Mouse (Mus musculus): Measurements from ENCODE around the gene 2510039O18Rik. TPM values are rescaled to one million over a fixed set of nuclear protein-coding genes. Genes with fewer than 3 reads are reported as not detected.
A peak's percentile ranks its signal among the peaks of the same experiment; 100 is the strongest.

2510039O18Rik gene
- polyA plus RNA-seq, 1 experiment from 2014 or later = 17.0 TPM

DNA sequence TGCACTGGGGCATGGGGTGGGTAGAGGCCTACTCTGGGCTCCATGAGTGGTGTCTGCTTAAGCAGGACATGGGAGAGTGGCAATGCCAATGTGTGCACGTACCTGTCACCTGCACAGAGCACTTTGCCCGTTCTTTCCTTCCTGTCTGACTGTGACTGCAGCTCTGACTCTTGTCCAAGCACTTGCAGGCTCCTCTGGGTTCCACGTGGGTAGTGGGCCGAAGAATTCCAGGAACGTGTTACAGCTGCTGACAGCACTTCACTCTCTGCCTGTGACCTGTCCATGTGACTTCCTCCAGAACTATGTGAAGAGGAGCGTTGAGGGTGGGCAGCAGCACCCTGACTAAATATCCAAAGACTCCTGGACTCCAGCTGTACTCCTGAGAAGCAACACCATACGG lies 25.0 kb downstream of the 2510039O18Rik start:
- Histone ChIP-seq H3K4me1 (no peaks in the 10 kb centered on the region), H3K9ac (no peak overlapping the region), H3K36me3 (no peaks in the 10 kb centered on the region), H3K9me3 (replicated peaks) (no peaks in the 10 kb centered on the region), H3K27ac (no peak overlapping the region), H3K4me3 (replicated peaks) (no peak overlapping the region), H3K27me3 (no peaks in the 10 kb centered on the region), H3K4me2 (no peak overlapping the region)
- 62% methylated on average over 7 of the region's 7 CpGs for WGBS
- no peak for ATAC-seq (replicated peaks; ENCODE audit: low FRiP score)

DNA sequence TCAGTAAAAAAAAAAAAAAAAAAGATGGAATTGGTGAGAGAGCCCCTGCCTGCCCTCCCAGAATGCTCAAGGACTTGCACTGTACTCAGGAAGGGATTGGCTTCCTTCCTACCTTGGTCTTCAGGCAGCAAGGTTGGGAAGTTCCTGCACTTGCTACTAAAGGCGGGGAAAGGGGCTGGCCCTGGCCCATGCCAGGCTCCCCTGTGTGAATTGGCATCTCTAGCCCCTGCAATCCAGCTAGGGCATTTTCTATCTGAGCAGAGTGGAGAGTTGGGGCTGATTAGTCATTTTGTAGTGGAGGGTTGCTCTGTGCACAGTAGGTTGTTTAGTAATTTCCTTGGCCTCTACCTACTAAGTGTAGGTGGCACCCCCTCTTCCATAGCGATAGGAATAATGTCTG lies 28.1 kb downstream of the 2510039O18Rik start:
- H3K4me3 ChIP-seq (replicated peaks) = no peak overlapping the region
- ATAC-seq (replicated peaks; ENCODE audit: low FRiP score) = no peak
- no peaks in the 10 kb centered on the region for H3K27me3 ChIP-seq
- no peak overlapping the region for H3K9ac ChIP-seq
- no peak overlapping the region for H3K4me2 ChIP-seq
- H3K27ac ChIP-seq = no peak overlapping the region
- H3K36me3 ChIP-seq = no peaks in the 10 kb centered on the region
- H3K4me1 ChIP-seq = no peaks in the 10 kb centered on the region
- 74% methylated on average over 2 of the region's 2 CpGs for WGBS
- H3K9me3 ChIP-seq (replicated peaks) = no peaks in the 10 kb centered on the region

DNA sequence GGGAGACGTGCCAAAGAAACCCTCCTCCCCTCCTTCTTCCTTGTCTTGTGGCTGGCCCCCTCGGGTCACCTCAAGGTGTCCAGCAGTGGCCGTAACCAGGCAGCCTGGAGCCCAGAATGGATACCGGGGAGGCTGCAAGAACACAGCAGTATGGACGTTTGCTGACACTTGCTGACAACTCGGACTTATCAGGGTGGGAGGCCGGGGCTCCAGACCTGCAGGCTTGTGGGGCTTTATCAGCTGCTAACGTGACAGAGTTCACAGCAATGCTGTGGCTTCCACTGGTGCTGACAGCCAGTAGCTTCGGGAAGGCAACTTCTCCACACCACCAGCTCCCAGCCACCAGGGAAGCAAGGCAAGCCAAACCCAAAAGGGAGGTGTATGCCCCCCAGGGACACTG lies 28.6 kb downstream of the 2510039O18Rik start:
- H3K4me1 ChIP-seq = no peaks in the 10 kb centered on the region
- 63% methylated on average over 9 of the region's 9 CpGs for WGBS
- H3K9ac ChIP-seq = no peak overlapping the region
- H3K27me3 ChIP-seq = no peaks in the 10 kb centered on the region
- no peak overlapping the region for H3K27ac ChIP-seq
- H3K4me3 ChIP-seq (replicated peaks) = no peak overlapping the region
- no peak overlapping the region for H3K4me2 ChIP-seq
- ATAC-seq (replicated peaks; ENCODE audit: low FRiP score) = no peak
- no peaks in the 10 kb centered on the region for H3K36me3 ChIP-seq
- H3K9me3 ChIP-seq (replicated peaks) = no peaks in the 10 kb centered on the region

DNA sequence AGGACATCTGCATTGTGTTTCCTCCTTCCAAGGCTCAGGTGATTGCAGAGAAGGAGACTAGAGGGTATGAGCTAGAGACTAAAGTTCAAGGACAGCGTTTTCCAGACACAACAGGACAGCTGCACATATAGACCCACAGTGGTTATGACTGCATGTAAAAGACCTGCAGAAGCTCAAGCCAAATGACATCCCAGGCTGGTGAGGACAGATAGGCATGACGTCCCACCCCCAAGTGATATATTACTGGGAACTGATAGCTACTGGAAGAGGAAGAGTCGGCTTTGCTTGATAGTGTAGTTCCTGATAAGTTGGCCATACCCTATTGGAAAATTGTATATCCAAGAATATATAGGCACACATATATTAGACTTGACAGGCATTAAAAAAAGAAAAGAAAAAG lies 35.5 kb downstream of the 2510039O18Rik start:
- Histone ChIP-seq H3K4me1 (no peaks in the 10 kb centered on the region), H3K9ac (no peak overlapping the region), H3K36me3 (no peaks in the 10 kb centered on the region), H3K27ac (no peak overlapping the region), H3K9me3 (replicated peaks) (no peaks in the 10 kb centered on the region; the same call in 1 of the 2 replicates), H3K27me3 (no peaks in the 10 kb centered on the region), H3K4me2 (no peak overlapping the region), H3K4me3 (replicated peaks) (no peak overlapping the region)
- ATAC-seq (replicated peaks; ENCODE audit: low FRiP score) = no peak
- 70% methylated on average over 3 of the region's 3 CpGs for WGBS

DNA sequence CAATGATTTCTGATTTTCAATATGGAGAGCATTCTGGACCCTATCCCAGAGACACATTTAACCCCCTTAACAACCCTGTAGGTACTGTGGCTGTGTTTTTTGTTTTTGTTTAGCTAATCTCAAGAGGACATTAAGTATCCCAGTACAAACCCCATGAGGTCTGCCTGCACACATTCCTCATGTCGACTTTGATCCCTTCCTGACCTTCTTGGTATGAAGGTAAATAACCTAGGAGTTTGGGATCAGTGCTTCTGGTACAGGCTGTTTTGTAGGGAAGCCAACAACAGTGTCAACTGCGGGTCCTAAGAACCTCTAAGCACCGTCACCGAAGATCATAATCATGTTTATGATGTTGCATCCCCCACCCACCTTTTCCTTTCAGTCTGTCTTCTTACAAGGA lies 37.0 kb downstream of the 2510039O18Rik start:
- no peak overlapping the region for H3K9ac ChIP-seq
- H3K4me3 ChIP-seq (replicated peaks) = no peak overlapping the region
- no peaks in the 10 kb centered on the region for H3K4me1 ChIP-seq
- H3K36me3 ChIP-seq = no peaks in the 10 kb centered on the region
- H3K27ac ChIP-seq = no peak overlapping the region
- 75% methylated on average over 4 of the region's 4 CpGs for WGBS
- H3K27me3 ChIP-seq = no peaks in the 10 kb centered on the region
- no peak overlapping the region for H3K4me2 ChIP-seq
- ATAC-seq (replicated peaks; ENCODE audit: low FRiP score) = no peak
- no peaks in the 10 kb centered on the region; the same call in 1 of the 2 replicates for H3K9me3 ChIP-seq (replicated peaks)

DNA sequence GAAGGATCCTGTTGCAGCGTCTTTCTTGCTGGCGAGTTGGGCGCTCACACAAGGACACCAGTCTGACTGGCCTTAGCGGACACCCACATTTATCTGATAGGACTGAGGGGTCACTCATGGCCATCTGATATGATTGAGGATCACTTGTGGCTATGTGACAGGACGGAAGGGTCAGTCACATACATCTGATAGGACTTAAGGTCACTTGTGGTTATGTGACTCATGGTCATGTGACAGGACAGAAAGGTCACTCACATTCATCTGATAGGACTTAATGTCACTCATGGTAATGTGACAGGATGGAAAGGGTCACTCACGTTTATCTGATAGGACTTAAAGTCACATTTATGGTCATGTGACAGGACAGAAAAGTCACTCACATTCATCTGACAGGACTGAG lies 37.7 kb downstream of the 2510039O18Rik start:
- no peaks in the 10 kb centered on the region; the same call in 1 of the 2 replicates for H3K9me3 ChIP-seq (replicated peaks)
- H3K27me3 ChIP-seq = no peaks in the 10 kb centered on the region
- H3K36me3 ChIP-seq = no peaks in the 10 kb centered on the region
- no peak for ATAC-seq (replicated peaks; ENCODE audit: low FRiP score)
- H3K9ac ChIP-seq = no peak overlapping the region
- no peaks in the 10 kb centered on the region for H3K4me1 ChIP-seq
- H3K4me2 ChIP-seq = no peak overlapping the region
- 88% methylated on average over 6 of the region's 6 CpGs for WGBS
- H3K27ac ChIP-seq = no peak overlapping the region
- no peak overlapping the region for H3K4me3 ChIP-seq (replicated peaks)

DNA sequence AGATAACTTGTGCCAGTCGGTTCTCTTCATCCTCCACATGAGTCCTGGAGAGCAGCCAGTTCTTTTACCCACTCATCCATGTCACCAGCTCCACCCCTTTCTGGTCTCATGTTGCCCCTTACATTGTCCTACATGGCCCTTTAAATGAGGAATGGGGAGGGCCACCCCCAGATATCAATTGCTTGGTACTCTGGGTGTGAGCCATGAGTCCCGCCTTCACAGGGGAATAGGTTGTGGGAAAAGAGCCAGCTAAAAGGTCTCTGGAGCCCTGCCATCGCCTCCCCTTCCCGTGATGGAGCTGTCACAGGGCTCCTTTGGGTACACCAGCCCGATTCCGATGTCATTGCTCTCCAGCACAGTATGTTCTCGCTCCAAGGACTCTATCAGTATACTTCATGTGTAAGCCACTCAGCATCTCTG lies 38.8 kb downstream of the 2510039O18Rik start:
- Histone ChIP-seq H3K9ac (no peak overlapping the region), H3K36me3 (no peaks in the 10 kb centered on the region), H3K4me2 (no peak overlapping the region), H3K27ac (no peak overlapping the region), H3K9me3 (replicated peaks) (no peaks in the 10 kb centered on the region; the same call in 1 of the 2 replicates), H3K4me1 (no peaks in the 10 kb centered on the region), H3K27me3 (no peaks in the 10 kb centered on the region), H3K4me3 (replicated peaks) (no peak overlapping the region)
- WGBS = 75% methylated on average over 7 of the region's 7 CpGs
- ATAC-seq (replicated peaks; ENCODE audit: low FRiP score) = no peak

DNA sequence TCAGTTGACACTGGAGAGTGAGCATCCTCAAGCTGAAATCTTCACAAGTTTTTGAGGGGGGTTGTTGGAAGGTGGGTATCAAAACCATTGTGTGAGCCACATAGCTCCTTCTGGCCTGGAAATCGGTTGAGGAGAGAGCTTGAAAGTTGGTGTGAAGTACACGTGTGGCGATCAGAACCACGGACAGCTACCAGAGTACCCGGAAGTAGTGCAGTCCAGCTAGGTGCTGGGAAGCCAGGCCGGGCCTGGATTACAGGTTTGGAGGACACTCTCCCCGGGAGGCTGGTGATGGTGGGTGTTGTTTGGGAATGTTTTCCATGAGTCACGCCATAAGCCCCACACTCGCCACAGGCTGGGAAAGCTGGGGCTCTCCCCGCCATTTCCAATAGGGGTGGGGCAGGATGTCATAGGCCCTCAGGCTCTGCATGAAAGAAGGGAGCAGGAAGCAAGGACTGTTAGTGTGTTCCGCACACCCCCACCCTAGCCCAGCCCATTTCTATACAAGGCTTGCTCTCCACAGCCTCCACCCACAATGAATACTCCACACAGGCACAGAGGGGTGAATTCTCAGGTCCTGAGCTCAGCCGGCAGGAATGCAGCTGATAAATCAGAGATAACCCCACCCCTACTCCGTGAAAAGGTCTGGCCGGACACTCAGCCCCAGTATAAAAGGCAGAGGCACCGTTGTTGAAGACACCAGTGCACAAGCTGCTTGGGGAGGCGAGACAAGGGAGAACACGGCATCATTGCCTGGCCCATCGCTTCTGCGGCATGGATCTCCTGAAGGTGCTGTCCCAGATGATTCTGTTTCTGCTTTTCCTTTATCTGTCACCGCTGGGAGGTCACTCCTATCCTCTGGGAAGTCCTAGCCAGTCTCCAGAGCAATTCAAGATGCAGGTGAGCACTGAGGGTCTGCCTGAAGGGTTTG lies 44.8 kb downstream of the 2510039O18Rik start, which contains the start of gene Nppb:
Nppb (plus strand) TSS at position 584 of the 928 bp plus-strand sequence.
- WGBS = 31% methylated on average over 20 of the region's 20 CpGs
- Histone ChIP-seq H3K36me3 (no peaks in the 10 kb centered on the region), H3K27ac (no peak within 1 kb of the TSS), H3K4me3 (replicated peaks) (no peak within 1 kb of the TSS), H3K9ac (no peak within 1 kb of the TSS), H3K9me3 (replicated peaks) (no peaks in the 10 kb centered on the region), H3K27me3 (no peaks in the 10 kb centered on the region), H3K4me2 (no peak within 1 kb of the TSS), H3K4me1 (no peaks in the 10 kb centered on the region)
- peak; percentile 56; the same call in 1 of the 2 replicates for ATAC-seq (replicated peaks; ENCODE audit: low FRiP score)

DNA sequence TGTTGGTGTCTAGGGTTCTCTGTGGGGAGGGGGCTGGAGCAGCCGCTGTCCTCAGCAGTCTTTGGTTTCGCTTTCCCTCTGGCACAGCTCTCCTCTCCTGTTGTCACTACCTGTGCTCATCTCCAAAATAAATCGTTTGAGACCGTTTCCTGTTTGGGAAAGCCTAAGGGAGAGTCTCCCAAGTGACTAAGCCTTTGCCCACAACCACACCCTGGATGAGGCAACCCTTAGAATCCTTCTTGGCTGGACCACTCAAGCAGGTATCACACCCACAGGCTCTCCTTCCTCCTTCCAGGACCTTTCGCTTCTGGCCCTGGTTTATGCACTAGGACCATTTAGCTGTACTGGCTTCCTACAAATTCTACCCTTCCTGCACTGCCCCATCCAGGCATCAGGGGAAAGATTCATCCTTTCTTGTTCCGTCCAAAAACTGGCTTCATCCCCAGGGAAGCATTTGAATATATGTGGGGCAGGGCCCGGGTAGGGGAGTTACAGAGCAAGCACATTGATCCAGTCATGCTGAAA lies 52.9 kb downstream of the 2510039O18Rik start:
- WGBS = 64% methylated on average over 7 of the region's 7 CpGs
- Histone ChIP-seq H3K4me2 (no peak overlapping the region), H3K27ac (no peak overlapping the region), H3K27me3 (no peaks in the 10 kb centered on the region), H3K4me1 (no peaks in the 10 kb centered on the region), H3K9ac (no peak overlapping the region), H3K4me3 (replicated peaks) (no peak overlapping the region), H3K9me3 (replicated peaks) (no peaks in the 10 kb centered on the region), H3K36me3 (no peaks in the 10 kb centered on the region)
- ATAC-seq (replicated peaks; ENCODE audit: low FRiP score) = no peak

DNA sequence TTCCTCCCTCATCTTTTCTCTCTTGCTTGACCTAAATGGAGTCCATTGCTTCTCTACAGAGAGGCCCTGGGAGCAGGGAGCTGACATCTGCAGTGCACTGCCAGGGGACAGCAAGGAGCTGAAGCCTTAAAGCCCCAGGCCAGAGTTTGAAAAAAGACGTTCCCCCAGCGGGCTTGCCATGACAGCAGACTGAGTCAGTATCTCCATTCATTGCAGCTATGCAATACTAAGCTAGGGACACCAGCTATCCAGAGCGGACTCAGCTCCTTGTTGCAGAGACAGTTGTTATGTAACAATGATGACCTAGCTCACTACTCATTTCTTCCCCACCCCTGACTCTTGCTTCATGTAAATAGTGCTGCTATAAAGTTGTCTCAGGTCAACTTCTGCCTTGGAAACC lies 54.6 kb downstream of the 2510039O18Rik start:
- Histone ChIP-seq H3K27ac (no peak overlapping the region), H3K27me3 (no peaks in the 10 kb centered on the region), H3K9ac (no peak overlapping the region), H3K4me2 (no peak overlapping the region), H3K9me3 (replicated peaks) (no peaks in the 10 kb centered on the region), H3K36me3 (no peaks in the 10 kb centered on the region), H3K4me3 (replicated peaks) (no peak overlapping the region), H3K4me1 (no peaks in the 10 kb centered on the region)
- no peak for ATAC-seq (replicated peaks; ENCODE audit: low FRiP score)
- 89% methylated on average over 3 of the region's 3 CpGs for WGBS
